Mouse (Mus musculus) c-Kit-negative CD71-positive TER-119-positive erythroid progenitor cells, embryonic 14.5 days (primary cell): ENCODE measurements around the gene Phf2.
A peak's percentile ranks its signal among the peaks of the same experiment; 100 is the strongest.
"Not testable (repeated sequence)": the region's sequence is repeated elsewhere in the genome, so short reads cannot be mapped to it uniquely, and the experiment has no call there.

Experiments
- DNase-seq: peaks from one replicate; pipeline ENCODE4 v3.0.0-alpha.2; 2013; ENCODE audit warnings: low read depth, low spot score

Gene Phf2

DNA sequence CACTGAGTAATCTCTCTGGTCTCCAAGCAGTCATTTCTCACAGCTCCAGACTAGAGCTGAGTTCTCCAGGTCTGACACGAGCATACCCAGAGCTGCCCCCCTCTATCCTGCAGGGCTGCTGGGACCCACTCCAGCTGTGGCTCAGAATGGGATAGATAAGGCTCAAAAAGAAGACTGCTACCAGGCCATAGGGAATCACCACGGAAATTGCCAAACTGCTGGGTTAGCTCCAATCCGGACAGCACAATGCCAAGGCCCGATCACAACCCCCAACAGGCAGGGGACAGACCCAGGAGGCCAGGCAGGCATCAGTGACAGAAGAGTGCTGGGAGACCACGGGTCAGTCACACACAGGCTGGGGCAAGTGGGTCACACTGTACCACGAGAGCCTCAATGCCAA lies 12.9 kb downstream of the Phf2 start:
- DNase-seq: no peak

DNA sequence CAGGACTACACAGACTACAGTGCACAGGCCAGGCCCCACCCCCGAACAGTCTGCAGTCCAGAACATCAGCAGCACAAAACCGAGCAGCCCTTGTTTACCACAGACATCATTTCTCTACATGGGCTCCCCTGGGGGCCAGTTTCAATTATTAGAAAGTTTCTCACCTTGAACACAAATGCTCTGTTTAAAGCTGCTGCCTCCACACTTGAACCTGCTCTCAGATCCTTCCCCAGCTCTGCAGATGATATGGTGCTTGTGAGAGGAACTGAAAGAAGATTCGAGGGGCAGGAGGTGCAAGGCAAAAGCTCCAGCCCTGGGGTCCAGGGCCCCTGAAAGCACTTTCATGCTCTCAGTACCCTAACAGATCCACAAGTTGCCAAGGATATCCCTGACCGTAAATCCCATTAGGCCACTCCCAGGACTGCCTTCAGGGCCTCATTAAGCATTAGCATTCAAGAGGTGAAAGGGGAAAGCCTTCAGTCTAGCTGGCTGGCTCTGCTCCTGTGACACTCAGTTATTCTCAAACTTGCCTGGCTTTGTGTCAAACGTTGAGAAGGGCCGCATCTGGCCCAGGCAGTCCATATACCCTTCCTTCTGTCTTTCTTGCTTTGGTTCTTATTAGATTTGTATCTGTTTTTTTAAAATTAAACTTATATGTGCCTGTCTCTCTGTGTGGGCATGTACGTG lies 13.5 kb downstream of the Phf2 start:
- DNase-seq: no peak

DNA sequence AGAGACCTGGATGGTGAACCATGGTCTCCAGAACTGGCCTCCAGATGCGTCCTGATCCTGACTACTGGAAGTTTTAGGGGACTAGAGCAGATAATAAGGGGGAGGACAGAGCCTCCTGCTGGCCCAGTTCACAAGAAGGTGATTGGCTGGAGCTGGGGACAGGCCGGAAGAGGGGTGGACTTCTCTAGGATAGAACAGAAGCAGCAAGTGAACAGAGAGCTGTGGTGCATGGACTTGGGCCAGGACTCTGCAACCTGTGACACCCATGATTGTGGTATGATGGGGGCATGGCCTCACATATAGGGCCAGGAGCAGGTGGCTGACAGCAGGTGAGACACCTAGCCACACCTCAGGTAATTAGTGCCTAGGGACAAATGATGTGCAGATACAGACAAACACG lies 17.0 kb downstream of the Phf2 start:
- DNase-seq: no peak

DNA sequence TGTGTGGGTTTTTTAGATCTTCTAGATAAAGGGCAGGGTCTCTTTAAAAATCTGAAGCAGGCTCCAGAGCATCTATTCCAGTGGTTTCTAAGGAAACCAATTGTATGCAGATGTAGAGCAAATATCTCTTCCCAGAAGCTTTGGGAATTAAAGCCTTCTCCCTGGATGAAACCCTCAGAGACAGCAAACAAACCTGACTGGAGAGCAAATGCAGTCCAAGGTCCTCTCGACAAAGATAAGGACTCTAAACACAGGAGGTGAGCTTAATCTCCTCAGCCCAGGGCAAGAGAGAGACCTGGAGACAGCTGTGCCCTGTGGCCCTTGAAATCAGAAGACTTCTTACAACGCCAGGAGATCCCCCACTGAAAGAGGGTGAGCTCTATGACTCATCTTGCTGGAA lies 17.4 kb downstream of the Phf2 start:
- no peak for DNase-seq

DNA sequence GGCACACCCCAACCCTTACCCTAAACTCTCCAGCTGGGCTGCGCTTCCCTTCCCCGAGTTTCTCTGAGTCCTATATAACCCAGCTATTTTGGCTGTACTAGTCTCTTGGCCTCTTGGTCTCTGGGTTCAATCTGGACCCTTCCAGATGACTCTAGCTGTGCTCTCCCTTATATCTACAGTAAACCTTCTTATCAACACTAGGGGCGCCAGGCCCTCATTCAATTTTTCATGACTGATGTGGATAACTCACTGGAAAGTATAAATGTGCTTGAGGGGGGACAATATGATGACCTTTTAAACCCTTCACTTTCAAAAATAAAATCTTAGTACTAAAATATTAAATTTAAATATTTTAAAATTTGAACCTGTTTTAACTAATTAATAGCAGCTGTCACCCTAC lies 18.1 kb downstream of the Phf2 start:
- DNase-seq: no peak

DNA sequence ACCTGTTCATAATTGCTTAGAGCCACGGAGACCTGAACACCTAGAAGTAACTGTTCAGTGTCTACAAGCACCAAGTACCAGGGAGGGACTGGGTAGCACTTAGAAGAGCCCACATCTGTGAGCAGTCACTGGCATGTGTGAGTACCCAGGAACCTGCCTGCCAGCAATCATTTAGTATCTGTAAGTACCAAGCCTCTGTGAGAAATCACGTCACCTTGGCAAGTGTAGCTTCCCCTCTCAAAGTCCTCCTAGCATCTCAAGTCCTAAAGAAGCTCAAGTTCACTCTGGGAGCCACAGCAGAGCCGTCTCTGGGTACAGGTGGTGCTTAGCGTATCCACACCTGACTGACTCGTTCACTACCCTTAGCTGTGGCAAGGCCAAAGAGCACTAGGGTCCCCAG lies 19.2 kb downstream of the Phf2 start:
- DNase-seq: no peak

DNA sequence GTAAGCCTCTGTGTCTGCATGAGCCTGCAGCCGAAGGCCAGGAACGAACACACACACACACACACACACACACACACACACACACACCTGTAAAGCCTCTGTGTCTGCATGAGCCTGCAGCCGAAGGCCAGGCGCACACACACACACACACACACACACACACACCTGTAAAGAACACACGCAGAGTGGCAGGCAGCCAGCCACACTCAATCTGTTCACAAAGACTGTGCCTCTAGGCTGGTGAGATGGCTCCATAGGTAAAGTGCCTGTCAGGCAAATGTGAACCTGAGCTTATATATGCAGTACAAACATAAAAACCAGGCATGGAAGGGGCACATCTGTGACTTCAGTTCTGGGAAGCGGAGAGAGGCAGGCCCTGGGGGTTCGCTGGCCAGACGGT lies 20.1 kb downstream of the Phf2 start:
- no peak for DNase-seq

DNA sequence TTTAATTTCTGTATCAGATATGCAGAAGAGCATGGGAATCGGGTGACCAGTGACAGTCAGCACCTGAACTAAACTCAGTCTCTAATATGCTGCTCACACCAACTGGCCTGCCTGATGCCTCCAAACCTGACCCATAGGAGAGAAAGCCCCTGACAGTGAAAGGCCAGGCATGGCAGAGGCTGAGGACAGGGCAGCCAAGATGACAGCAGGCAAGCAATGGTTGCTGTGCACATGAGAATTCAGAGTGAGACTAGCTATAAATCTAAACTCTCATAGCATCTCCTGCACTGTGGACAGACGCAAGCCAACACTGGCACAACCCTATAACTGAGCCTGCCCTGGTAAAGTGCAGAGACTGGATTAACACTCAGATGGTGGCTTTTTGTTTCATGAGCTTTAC lies 20.6 kb downstream of the Phf2 start:
- no peak for DNase-seq

DNA sequence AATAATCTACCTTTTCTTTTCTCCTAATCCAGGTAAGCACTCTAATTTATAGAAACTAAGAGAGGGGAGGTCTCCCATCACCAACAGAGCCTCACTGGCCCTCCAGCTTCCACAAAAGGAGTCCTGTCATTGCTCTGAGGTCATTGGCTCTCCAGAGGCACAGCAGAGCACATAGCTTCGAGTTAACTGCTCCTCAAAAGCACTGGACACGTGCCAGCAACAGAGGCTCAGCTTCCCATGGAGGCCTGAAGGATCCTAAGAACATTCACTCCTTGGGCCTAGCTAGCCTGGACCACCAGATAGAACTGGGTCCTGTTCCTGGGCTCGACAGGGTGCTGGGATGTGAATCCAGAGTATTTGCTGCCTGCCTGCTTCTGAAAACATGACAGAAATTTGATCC lies 21.8 kb downstream of the Phf2 start:
- no peak for DNase-seq

DNA sequence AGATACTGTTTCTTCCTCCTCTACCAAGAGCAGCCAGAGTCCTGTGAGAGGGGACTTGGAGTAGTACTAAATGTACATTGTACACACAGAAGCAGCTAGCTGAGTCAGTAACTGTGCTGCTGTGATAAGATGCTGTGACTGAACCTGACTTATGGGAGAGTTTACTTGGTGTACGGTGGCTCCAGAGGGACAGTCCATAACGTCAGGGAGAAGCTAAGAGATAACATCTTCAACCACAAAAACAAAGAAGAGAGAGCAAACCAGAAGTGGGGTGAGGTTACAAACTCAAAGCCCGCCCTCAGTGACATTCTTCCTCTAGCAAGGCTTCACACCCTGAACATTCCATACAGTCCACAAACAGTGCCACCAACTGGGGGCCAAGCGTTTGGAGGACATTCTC lies 25.6 kb downstream of the Phf2 start:
- peak; percentile 41 for DNase-seq

DNA sequence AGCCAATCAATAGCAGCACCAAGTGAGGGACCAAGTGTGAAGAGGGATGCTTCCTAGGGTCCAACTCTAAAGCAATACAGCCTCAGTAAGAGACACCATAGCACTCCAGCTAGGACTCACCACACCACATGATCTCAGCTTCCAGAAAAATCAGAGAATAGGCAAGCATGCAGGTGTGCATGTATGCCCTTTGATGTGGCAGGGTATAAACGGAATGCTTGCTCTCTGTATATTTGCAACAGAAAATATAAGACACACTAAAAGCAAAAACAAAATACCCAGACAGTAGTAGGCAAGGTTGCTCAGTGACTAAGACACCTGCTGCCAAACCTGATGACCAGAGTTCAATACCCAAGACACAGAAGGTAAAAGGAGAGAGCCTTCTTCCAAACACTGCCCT lies 27.4 kb downstream of the Phf2 start:
- DNase-seq: no peak

DNA sequence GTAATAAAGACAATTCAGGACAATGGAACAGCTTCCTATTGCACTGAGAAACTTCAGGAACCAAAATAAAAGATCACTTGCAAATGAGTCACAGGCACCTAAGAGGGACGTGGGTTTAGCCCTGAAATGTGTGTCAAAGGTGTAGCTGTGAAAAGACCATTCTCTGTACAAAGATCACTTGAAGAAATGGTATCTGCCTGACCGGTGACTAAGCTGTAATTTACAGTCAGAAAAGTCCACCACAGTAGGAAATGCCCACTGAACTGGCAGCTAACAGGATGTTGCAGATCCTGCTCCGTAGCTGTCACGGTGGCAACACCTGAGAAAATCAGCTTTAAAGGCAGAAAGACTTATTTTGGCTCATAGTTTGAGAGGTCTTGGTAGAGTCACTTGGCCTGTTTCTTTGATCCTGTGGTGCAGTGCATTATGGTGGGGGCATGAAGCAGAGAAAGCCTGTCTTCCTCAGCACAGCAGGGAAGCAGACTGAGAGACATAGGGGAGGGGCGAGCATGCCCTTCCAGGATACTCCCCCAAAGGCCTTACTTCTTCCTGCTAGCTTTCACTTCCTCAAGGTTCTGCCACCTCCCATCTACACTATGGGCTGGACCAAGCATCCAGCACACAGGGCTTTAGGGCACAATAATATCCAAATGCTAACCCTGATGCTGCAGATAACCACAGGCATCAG lies 28.9 kb downstream of the Phf2 start:
- no peak for DNase-seq

DNA sequence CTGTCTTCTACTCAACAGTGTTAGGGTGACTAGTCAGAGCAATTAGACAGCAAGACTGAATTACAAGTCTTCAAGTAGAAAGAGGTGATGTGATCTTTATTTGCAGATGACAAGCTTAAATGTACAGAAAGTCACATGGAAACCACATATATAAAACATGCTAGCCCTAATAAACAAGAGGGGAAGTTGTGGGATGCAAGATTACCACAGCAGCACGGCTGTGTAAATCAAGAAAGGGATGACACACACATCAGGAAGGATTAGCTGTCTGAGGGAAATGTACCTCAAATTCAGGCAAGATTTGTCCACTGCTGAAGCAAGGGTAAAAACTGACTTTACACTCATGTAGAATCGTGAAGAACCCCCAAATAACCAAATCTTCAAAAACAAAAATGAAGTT lies 32.6 kb downstream of the Phf2 start:
- no peak for DNase-seq

DNA sequence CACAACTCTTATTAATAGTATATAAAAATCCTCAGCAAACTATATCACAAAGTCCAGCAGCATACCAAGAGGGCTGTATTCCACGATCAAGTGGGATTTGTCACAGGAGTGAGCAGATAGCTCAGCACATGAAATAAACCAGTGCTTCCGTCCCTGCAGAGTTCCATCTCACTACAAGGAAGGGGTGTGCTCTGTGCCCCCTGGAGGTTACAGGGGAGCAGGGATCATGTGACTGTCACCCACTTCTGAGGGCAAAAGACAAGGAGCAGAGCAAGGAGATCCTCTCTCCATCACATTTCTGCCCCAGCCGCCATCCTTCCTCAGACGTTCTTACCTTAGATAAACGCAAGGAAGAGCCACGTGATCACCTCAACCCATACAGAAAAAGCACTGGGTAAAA lies 33.4 kb downstream of the Phf2 start:
- no peak for DNase-seq

DNA sequence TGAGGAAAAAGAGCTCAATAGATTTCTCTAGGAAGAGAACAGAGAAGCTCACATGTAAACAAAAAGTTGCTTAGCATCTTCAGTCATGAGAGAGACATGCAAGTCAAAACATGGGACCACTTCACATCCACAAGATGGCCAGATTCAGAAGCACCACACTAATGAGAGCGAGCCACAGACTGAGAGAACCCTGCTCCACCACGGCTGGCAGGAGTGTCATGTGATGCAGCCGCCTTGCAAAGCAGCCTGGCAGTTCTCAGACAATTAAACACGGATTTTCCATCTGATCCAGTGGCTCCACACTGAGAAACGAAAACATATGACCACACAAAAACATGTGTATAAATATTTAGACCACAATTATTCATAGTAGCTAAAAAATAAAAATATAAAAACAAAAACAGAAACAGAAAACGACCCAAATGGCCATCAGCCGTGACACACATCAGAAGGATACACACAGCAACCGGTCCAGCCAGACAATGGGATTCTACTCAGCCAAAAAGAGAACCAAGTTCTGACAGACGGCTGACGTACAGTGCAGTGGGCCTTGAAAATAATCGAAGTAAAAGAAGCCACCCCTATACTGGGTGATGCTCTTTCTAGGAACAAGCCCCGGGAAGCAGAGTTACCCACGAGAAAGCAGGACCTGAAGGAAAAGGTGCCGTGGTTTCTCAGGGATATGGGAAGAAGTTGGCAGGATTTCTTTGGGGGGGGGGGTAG lies 40.2 kb downstream of the Phf2 start:
- no peak for DNase-seq

DNA sequence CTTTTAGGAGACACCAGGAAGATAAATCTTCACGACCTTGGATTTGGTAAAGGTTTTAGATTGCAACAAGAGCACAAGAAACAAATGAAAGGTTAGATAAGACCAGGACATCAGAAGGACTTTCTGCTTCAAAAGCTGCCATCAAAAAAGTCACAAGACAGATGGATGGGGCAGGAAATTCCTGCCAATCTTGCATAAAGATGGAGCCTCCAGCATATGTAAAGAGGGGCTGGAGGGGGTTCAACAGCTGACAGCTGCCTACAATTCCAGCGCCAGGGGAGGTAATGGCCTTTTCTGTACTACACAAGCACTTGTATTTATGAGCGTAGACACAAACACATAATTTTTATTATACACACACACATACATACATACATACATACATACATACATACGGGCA lies 41.1 kb downstream of the Phf2 start:
- no peak for DNase-seq

DNA sequence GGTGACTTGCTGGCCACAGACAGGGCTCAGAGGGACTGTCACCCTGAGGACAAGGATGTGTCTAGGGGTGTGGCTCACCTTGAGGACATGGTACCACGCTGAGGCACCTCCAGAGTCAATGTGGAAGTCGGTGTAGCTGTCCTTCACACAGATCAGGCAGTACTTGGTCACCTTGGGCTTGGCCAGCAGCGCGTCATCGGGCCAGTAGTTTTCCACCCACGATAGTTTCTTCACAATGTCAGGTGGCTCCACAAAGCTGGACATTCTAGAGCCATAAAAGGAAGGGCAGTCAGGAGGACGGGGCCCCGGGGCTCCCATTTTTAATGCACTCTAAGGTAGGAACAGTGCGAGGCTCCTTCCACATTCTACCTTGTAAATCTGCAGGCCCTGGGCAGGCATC lies 48.0 kb downstream of the Phf2 start:
- DNase-seq: no peak

DNA sequence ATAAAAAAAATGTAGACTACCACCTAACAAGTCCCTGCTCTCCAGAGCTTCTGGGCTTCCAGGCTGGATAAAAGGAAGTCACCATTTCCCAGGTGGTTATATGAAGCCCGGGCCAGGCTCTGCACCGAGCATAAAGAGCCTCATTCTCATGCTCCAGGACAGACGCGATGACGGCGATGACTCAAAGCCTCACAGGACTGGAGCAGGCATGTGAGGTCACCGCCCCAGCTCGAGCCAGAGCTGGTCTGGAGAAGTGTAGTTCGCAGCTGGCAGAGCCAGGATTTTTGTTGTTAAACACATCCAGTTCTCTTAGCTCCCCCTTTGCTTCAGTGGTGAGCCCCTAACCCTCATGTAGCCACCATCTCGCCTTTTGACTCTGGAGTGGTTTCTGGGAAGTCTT lies 48.6 kb downstream of the Phf2 start:
- no peak for DNase-seq

DNA sequence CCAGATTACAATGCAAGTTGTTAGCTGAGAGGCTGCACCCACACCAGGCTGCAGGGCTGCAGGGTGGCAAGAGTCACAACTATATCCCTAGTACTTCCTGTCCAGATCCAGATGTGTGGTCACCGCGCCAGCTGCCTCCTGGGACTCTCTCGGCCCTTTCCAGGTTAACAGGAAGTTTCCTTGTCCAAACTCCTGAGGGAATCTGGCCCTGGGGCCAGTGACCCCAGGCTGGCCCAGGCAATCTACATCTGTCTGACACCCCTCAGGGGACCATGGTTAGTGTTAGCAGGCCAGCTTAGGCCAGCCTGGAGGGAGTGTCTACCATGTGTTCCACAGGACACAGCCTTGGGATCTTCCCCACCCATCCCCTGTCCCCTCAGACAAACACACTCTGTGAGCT lies 51.8 kb downstream of the Phf2 start:
- DNase-seq: no peak

DNA sequence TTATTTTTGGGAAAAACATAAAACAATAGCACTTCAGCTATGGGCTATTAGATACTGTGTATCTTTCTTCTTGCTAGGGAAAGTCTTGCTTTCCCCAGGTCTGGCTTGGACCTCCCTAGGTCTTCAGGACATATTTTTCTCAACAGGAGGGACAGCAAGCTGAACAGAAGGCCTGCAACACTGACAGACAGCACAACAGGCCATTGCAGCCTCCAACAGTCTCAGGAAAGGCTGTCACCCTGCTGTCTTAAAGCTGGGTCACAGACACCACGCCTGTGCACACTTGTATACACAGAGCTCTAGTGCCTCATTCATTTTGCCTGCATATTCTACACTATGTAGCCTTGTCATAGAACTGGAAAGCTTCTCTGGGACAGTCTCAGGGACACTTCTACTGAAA lies 56.5 kb downstream of the Phf2 start:
- no peak for DNase-seq

DNA sequence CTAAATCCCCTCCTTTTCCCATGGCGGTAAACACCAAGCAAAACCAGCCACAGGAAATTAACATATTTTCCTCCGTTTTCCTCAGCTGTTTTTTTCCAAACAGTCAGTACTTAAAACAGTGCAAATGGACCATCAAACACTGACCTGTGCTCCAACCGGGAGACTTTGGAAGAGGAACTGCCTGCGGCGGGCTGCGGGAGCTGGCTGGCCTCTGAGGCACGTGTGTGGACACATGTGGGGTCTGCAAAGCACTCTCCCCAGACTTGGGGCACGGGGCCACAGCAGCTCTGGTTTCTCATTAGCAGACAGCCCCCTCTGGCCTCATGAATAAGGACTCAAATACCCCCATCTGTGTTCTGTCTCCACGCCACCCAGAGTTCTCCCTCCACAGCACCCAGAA lies 59.9 kb downstream of the Phf2 start:
- no peak for DNase-seq

DNA sequence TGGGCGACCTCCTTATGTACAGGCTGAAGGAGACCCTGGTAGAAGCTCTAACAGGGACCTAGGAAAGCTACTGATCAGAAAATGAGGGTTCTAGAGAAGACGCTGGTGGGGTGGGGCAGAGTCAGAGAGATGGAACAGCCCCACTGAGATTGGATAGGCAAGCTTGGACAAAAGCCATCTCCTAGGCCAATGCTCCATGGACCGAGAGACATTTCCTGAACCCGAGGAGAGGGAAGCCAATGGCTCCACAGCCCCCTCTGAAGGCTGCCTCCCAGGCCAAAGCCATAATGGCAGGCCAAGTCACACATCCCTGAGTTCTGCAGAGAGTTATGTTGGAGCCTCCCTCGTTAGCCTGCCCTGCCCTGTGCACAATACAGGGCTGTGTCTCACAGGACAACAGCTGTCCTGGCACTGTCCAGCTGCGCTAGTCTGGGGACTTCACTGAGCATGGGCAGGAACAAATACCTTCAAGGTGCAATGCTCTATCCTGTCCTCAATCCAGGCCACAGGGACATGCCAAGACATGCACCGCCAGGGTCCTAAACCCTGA lies 60.6 kb downstream of the Phf2 start:
- DNase-seq: no peak

DNA sequence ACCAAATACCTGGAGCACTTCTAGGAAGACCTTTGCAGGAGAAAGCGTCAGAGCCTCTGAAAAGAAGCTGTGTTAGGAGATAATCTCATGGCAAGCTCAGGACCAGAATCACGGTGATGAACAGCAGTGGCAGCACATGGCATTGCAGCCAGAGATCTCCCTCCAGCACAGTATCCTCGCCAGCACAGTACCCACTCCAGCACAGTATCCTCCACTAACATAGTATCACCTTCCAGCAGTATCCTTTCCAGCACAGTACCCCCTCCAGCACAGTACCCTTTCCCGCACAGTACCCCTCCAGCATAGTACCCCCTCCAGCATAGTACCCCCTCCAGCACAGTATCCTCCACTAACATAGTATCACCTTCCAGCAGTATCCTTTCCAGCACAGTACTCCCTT lies 61.3 kb downstream of the Phf2 start:
- not testable (repeated sequence) for DNase-seq
